Mouse (Mus musculus) midbrain, embryonic 11.5 days (tissue): ENCODE measurements around the gene Slc35g1. TPM values are rescaled to one million over a fixed set of nuclear protein-coding genes. Genes with fewer than 3 reads are reported as not detected.

Source experiments
- ATAC-seq: fragments of 200-750 bp; cut with Nextera tagmentation; 2 replicates; pipeline ENCODE4 v1.8.0; 2017; ENCODE audit warnings: moderate TSS enrichment, moderate library complexity; ENCODE audit not compliant: low FRiP score
- DNase-seq: peaks from one replicate; pipeline ENCODE4 v3.0.0; 2015; ENCODE audit warnings: low spot score; ENCODE audit errors: missing footprints
- H3K27ac ChIP-seq: fragments of 300-500 bp; sonication (generic); 2 replicates; pipeline ENCODE4 v1.5.1; 2014; ENCODE audit warnings: low read depth, low read length
- H3K27me3 ChIP-seq: fragments of 300-500 bp; sonication (generic); 2 replicates; pipeline ENCODE4 v1.6.1; 2014; ENCODE audit warnings: mild to moderate bottlenecking, low read length, moderate library complexity, mixed read lengths; ENCODE audit not compliant: control insufficient read depth, insufficient read depth
- H3K36me3 ChIP-seq: fragments of 300-500 bp; sonication (generic); 2 replicates; pipeline ENCODE4 v1.6.1; 2014; ENCODE audit warnings: mild to moderate bottlenecking, low read length, moderate library complexity, mixed read lengths; ENCODE audit not compliant: control insufficient read depth, insufficient read depth
- H3K4me1 ChIP-seq: fragments of 300-500 bp; sonication (generic); 2 replicates; pipeline ENCODE4 v1.6.1; 2014; ENCODE audit warnings: low read length; ENCODE audit not compliant: control insufficient read depth, insufficient read depth
- H3K4me2 ChIP-seq: fragments of 300-500 bp; sonication (generic); 2 replicates; pipeline ENCODE4 v1.6.1; 2014; ENCODE audit warnings: mild to moderate bottlenecking, moderate library complexity
- H3K4me3 ChIP-seq: fragments of 300-500 bp; sonication (generic); 2 replicates; pipeline ENCODE4 v1.5.1; 2014; ENCODE audit warnings: low read depth, low read length
- H3K9ac ChIP-seq: fragments of 300-500 bp; sonication (generic); 2 replicates; pipeline ENCODE4 v1.6.1; 2014; ENCODE audit warnings: low read length
- H3K9me3 ChIP-seq: fragments of 300-500 bp; sonication (generic); 2 replicates; pipeline ENCODE4 v1.6.1; 2016; ENCODE audit warnings: low read length; ENCODE audit not compliant: control insufficient read depth
- WGBS: fragments of 180-500 bp; shearing (Covaris S2); extraction: QIAGEN DNeasy Blood & Tissue Kit; methylation state at CpG from one replicate; pipeline ENCODE4 v1.1.7; 2014; 5-methylcytosine and 5-hydroxymethylcytosine counted together
- polyA plus RNA-seq: library from polyadenylated mRNA; unstranded; fragments of >200 nt; fragmentation: Nextera tagmentation; extraction: Ambion mirVana; gene quantifications from 2 replicates; pipeline ENCODE4 v1.2.1, GENCODE M21; 2014

Gene Slc35g1
- polyA plus RNA-seq, 1 experiment from 2014 or later: 8.0 TPM

- Histone ChIP-seq H3K4me2 (no peak overlapping the region), H3K27me3 (no peaks in the 10 kb centered on the region), H3K4me1 (no peaks in the 10 kb centered on the region), H3K4me3 (no peak overlapping the region), H3K9ac (no peak overlapping the region), H3K36me3 (no peaks in the 10 kb centered on the region), H3K9me3 (no peaks in the 10 kb centered on the region), H3K27ac (no peak overlapping the region)
- ATAC-seq (no peak), DNase-seq (no peak)
- WGBS: 89% methylated on average over 10 of the region's 10 CpGs
Observed at GRCm38 (mm10) chr19:38410357-38411056, 14.7 kb downstream of the Slc35g1 start.

- Histone ChIP-seq H3K27ac (no peak overlapping the region), H3K4me3 (no peak overlapping the region), H3K9ac (no peak overlapping the region), H3K27me3 (no peaks in the 10 kb centered on the region), H3K9me3 (no peaks in the 10 kb centered on the region), H3K36me3 (no peaks in the 10 kb centered on the region), H3K4me2 (no peak overlapping the region), H3K4me1 (no peaks in the 10 kb centered on the region)
- ATAC-seq: no peak
- no peak for DNase-seq
- 82% methylated on average over 6 of the region's 6 CpGs for WGBS
Observed at GRCm38 (mm10) chr19:38413861-38414260, 18.1 kb downstream of the Slc35g1 start.

GRCm38 (mm10) chr19:38418819-38419423 is 23.1 kb downstream of the Slc35g1 start:
- 86% methylated on average over 4 of the region's 4 CpGs for WGBS
- H3K4me2 ChIP-seq: no peak overlapping the region
- no peak overlapping the region for H3K4me3 ChIP-seq
- H3K9ac ChIP-seq: no peak overlapping the region
- H3K36me3 ChIP-seq: no peaks in the 10 kb centered on the region
- H3K27me3 ChIP-seq: no peaks in the 10 kb centered on the region
- DNase-seq: peak; percentile 73
- H3K27ac ChIP-seq: no peak overlapping the region
- H3K9me3 ChIP-seq: no peaks in the 10 kb centered on the region
- no peaks in the 10 kb centered on the region for H3K4me1 ChIP-seq
- ATAC-seq: no peak

GRCm38 (mm10) chr19:38420751-38421295 is 25.0 kb downstream of the Slc35g1 start:
- DNase-seq (peak; percentile 76), ATAC-seq (no peak)
- WGBS: 84% methylated on average over 4 of the region's 4 CpGs
- Histone ChIP-seq H3K9me3 (no peaks in the 10 kb centered on the region), H3K27me3 (no peaks in the 10 kb centered on the region), H3K9ac (no peak overlapping the region), H3K4me1 (no peaks in the 10 kb centered on the region), H3K4me2 (no peak overlapping the region), H3K4me3 (no peak overlapping the region), H3K27ac (no peak overlapping the region), H3K36me3 (no peaks in the 10 kb centered on the region)

- Histone ChIP-seq H3K9ac (no peak overlapping the region), H3K27ac (no peak overlapping the region), H3K4me2 (no peak overlapping the region), H3K36me3 (no peaks in the 10 kb centered on the region), H3K27me3 (no peaks in the 10 kb centered on the region), H3K4me3 (no peak overlapping the region), H3K4me1 (no peaks in the 10 kb centered on the region), H3K9me3 (no peaks in the 10 kb centered on the region)
- peak; percentile 83 for DNase-seq
- WGBS: 71% methylated on average over 7 of the region's 7 CpGs
- ATAC-seq: no peak
Observed at GRCm38 (mm10) chr19:38421436-38421835, 25.7 kb downstream of the Slc35g1 start.

- H3K36me3 ChIP-seq: no peaks in the 10 kb centered on the region
- H3K9ac ChIP-seq: no peak overlapping the region
- DNase-seq (peak; percentile 79), ATAC-seq (no peak)
- H3K27me3 ChIP-seq: no peaks in the 10 kb centered on the region
- no peak overlapping the region for H3K4me3 ChIP-seq
- H3K27ac ChIP-seq: no peak overlapping the region
- 68% methylated on average over 6 of the region's 6 CpGs for WGBS
- no peaks in the 10 kb centered on the region for H3K9me3 ChIP-seq
- no peaks in the 10 kb centered on the region for H3K4me1 ChIP-seq
- no peak overlapping the region for H3K4me2 ChIP-seq
Observed at GRCm38 (mm10) chr19:38422926-38423325, 27.1 kb downstream of the Slc35g1 start.

DNA sequence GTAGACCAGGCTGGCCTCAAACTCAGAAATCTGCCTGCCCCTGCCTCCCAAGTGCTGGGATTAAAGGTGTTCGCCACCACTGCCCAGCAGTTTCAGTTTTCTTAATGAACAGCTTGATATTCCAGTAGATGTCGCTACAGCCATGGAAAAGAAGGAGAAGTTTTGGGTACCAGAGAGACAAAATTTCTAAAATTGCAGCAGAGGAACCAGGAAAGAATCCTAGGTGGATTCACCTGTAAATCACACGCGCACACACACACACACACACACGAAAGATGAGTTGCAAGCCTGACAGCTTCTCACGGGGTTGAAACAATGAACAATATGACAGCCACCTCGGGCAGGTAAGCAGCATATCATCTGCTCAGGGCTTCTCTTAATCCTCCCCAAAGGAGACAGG is 28.1 kb downstream of the Slc35g1 start:
- Histone ChIP-seq H3K9ac (no peak overlapping the region), H3K4me2 (no peak overlapping the region), H3K4me1 (no peaks in the 10 kb centered on the region), H3K27ac (no peak overlapping the region), H3K27me3 (no peaks in the 10 kb centered on the region), H3K36me3 (no peaks in the 10 kb centered on the region), H3K9me3 (no peaks in the 10 kb centered on the region), H3K4me3 (no peak overlapping the region)
- ATAC-seq: no peak
- peak; percentile 83 for DNase-seq
- 38% methylated on average over 7 of the region's 7 CpGs for WGBS

DNA sequence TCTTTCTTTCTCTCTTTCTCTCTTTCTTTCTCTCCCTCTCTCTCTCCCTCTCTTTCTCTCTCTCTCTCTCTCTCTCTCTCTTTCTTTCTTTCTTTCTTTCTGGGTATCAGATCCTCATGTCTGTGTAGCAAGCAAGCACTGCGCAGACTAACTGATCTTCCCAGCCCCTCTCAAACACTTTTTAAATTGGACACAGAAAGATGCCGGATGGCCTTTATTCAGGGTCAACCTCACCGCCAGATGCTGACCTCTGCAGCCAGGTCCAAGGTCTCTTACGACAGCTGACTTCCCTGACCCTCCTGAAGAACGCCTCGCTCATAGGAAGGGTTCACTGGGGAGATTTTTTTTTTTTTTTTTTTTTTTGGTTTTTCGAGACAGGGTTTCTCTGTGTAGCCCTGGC is 28.8 kb downstream of the Slc35g1 start:
- WGBS: 88% methylated on average over 7 of the region's 7 CpGs
- ATAC-seq (no peak), DNase-seq (peak; percentile 72)
- Histone ChIP-seq H3K9ac (no peak overlapping the region), H3K9me3 (no peaks in the 10 kb centered on the region), H3K36me3 (no peaks in the 10 kb centered on the region), H3K27me3 (no peaks in the 10 kb centered on the region), H3K4me3 (no peak overlapping the region), H3K4me2 (no peak overlapping the region), H3K4me1 (no peaks in the 10 kb centered on the region), H3K27ac (no peak overlapping the region)

DNA sequence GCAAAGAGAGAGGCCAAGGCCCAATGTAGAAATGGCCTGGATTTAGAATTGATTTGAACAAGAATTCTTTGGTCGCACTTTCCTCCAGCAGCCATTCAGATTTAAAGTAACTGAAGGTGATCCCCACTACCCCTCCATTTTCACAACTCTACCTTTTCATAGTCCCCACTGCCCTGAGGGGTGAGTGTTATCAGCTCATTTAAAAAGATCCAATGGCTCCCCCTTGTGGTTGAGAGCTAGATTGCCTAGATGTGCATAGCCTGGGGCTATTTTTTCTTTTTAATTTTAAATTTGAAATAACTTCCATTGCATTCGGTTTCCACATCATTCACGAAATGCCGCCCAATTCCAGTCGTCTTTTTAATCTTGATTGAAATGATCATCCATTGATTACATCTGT is 33.5 kb downstream of the Slc35g1 start:
- Histone ChIP-seq H3K4me2 (no peak overlapping the region), H3K4me1 (no peaks in the 10 kb centered on the region), H3K27ac (no peak overlapping the region), H3K9me3 (no peaks in the 10 kb centered on the region), H3K4me3 (no peak overlapping the region), H3K27me3 (no peaks in the 10 kb centered on the region), H3K9ac (no peak overlapping the region), H3K36me3 (no peaks in the 10 kb centered on the region)
- DNase-seq: peak; percentile 89
- no peak for ATAC-seq
- WGBS: 49% methylated on average over 5 of the region's 5 CpGs
